Mouse (Mus musculus) spleen, postnatal 36 days (tissue): ENCODE results near the gene Creb3l1.

Experiments
- DNase-seq, 2 experiments: peaks; one replicate each; pipeline ENCODE4 v3.0.0; 2022; ENCODE audit warnings: low spot score in 2 of 2, mixed read lengths in 1 of 2

The Creb3l1 gene

DNA sequence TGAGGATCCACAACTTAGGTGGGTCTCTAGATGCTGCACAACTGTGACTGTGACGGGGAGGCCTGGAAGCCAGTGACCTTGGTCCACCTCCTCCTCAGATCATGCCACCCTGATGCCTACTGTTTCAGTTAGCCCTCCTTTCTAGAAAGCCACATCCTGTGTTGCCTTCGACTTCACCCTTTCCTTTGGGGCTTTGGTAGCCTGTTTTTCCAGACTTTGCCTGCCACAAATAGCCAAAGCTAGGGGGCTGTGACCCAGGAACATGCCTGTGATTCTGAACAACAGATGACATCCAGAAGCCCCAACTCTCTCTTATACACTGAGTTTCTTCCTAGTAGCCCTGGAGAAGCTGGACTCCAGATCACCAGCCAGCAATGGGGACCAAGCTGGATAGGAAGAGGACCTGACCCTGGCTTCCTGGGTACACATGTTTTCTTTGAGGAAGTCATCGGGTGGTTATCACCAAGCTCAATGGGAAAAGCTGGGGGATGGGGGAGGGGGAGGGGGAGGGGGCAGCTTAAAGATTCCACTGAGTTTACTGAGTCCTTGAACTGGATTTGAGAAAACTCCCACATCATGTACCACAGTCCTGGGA is 59.6 kb downstream of the Creb3l1 start:
- DNase-seq, result no peak

GRCm38 (mm10) chr2:91963443-91963932 is 60.8 kb downstream of the Creb3l1 start:
- DNase-seq, result peak; percentile 91 to 95

- DNase-seq, result peak in 1 of 2 experiments; percentile 27
Observed at GRCm38 (mm10) chr2:91962864-91963401, 61.4 kb downstream of the Creb3l1 start.

DNA sequence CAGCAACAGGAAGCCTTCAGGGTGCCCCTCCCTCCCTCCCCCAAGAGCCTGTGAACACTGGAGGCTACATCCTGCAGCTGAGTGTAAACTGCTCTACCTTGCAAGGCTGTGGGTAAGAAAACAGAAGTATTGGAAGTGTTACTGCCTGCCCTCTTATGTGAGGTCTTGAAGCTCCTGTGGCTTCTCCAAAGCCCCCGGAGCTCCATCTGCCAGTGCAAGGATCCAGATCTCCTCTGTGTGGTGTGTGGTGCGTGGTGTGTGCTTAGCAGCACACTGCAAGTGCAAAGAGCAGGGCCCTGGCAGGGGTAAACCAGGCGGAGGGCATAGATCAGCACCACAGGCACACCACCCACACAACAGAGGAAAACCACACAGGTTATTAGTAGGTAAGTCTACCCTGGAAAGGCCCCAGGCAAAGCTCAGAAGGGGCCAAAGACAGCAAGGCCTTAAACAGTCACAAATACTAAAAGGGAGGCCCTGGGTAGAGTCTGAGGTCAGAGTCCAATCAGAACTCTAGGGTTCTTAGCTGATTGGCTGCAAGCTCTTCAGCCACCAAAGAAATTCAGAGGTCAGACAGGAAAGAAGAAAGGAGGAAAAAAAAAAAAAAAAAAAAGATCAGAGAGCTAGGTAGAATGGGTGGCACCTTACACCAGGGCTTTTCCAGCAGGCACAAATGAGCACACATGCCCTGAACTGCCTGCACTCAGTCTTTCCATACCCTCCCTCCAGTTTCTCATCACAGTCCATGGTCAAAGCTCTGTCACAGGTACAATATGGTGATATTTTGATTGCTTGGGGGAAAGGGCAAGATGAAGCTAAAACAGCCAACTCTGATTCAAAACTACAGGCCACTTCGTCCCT is 62.2 kb downstream of the Creb3l1 start:
- peak; percentile 60 to 61 for DNase-seq

DNA sequence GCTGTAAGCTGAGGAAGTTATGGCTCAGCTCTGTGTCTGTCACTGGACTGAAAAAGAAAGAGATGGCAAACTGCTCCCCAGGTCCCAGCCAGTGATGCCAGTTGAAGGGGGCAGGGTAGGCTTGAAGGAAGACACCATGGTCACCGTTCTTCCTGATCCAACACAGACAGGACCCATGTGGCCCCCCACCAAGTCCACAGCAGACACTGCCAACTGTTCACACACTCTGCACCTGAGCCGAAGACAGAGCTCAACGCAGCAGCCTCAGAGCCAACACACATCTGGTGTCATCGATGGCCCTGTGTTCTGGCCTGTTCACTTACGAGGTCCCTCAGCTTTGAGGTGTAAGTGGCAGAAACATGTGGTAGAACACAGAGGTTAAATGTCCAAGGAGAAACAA is 63.8 kb downstream of the Creb3l1 start:
- DNase-seq, result no peak

DNA sequence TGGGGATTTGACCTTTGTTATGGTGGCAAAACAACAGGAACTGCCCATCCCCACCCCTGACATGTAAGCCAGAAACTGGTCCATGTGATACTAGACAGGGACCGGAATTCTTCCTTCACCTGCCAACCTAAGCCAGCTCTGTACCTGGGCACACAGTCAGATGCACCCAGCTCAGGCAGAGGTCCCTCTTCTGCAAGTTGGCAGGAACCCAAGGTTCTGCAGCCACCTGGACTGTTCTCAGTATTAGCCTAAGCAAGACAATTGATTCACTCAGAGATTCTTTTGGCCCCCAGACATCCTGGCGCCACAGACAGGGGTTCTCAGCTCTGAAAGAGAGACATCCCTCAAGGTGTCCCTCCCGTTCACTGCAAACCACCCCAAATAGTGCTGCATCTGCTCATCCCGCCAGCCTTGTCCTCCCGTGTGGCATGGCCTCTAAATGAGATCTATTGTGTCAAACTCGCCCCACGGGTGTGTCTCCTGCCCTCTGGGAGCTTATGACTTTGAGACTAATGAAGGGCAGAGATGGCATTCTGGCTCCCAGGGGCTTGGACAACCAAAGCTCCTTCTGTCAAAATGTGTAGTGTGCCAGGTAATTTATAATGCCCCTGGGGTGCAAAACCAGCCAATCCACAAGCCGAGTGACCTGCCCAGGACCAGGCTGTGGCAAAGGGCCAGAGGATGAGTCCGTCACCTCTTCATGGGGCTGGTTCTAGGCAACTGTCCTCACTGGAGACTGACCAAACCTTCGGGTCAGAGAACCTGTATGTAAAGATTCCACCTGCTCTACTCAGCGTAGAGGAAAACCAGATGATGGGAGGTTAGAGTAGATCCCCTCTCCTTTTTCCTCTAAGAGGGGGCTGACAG is 64.5 kb downstream of the Creb3l1 start:
- DNase-seq, result no peak

- peak in 1 of 2 experiments; percentile 47 for DNase-seq
Observed at GRCm38 (mm10) chr2:91958701-91959457, 65.4 kb downstream of the Creb3l1 start.

GRCm38 (mm10) chr2:91958049-91958448 is 66.3 kb downstream of the Creb3l1 start:
- no peak for DNase-seq

- peak; percentile 42 to 44 for DNase-seq
Observed at GRCm38 (mm10) chr2:91957096-91957495, 67.2 kb downstream of the Creb3l1 start.

GRCm38 (mm10) chr2:91955875-91956274 is 68.4 kb downstream of the Creb3l1 start:
- no peak for DNase-seq

DNA sequence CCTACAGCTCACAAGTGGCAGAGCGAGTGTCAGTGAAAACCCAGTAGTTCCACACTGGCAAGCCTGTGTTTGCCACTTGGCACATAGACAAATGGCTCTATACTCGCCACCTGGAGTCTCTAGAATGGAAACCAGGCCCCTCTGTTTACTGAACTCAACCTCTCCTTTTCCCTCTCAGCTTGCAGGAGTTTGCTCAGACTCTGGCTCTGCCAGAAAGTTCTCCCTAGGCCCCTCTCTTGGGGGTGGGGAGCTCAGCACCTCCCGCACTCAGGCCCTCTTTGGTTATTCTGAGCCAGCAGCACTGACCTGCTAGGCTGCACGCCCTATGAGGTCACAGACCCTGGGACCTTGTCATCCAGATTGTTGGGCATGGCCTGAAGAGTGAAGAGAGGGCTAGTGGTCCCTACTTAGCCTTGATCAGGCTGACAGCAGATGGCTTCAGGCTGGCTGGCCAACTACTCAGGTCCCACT is 69.1 kb downstream of the Creb3l1 start:
- no peak for DNase-seq

GRCm38 (mm10) chr2:91953825-91954224 is 70.5 kb downstream of the Creb3l1 start:
- DNase-seq, result no peak

- DNase-seq, result peak; percentile 70 to 74
Observed at GRCm38 (mm10) chr2:91950275-91951085, 73.8 kb downstream of the Creb3l1 start.

DNA sequence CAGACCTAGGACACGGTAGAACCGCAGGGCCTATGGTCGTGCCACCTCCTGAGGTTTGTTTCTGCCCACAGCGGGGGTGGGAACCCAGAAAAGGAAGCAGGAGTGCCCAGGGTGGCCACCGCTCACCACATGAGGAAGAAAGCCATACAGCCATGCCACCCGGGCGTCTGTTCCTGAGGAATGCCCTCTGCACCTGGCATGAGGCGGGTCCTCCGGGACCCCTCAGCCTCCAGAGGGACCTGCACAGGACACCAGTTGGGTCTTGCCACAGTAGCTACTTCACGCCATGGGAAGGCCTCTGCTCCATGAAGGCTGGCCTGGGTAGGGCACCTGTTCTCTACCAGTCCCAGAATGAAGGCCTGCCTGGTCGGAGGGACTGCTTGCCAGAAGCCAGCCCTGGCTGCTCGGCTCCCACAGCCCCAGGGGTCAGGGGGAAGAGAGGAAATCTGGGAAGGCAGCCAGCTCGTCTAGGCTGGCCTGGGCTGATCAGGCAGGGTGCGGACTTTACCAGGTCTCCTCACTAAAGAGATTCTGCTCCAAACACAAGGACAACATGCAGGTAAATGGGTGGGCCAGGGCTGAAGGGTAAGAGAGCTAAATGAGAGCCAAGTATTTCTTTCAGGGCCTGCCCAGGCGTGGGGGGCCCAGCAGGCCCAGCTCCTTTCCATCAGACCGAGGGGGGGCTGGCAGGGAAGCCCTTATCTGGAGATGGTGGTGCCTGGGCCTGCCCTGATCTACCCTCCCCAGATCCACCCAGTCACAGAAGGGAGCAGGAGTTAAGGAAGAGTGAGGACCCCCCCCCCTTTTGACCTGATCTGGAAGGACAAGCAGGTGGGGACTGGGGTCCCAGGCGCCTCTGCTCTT is 74.7 kb downstream of the Creb3l1 start:
- DNase-seq, result peak; percentile 48 to 49

- no peak for DNase-seq
Observed at GRCm38 (mm10) chr2:91948792-91949241, 75.5 kb downstream of the Creb3l1 start.

DNA sequence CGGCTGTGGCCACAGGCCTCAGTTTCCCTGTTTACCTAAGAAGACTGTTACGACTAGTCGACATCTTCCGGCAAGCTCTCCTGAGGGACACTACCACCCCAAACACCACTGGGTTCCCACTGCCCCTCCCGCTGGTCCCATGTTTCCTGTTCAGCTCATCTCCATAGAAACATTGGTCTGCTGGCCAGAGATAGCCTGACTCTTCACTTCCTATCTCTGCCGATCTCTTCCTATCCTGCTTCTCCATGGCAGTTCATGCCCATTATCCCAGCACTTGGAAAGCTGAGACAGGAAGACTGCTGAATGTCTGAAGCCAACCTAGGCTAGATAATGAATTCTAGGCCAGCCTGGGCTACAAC is 76.2 kb downstream of the Creb3l1 start:
- peak in 1 of 2 experiments; percentile 29 for DNase-seq

GRCm38 (mm10) chr2:91947397-91948150 is 76.7 kb downstream of the Creb3l1 start:
- peak in 1 of 2 experiments; percentile 39 for DNase-seq

GRCm38 (mm10) chr2:91946836-91947235 is 77.5 kb downstream of the Creb3l1 start:
- DNase-seq, result no peak
